Mouse (Mus musculus): ENCODE data around the gene Taf15.
A peak's percentile ranks its signal among the peaks of the same experiment; 100 is the strongest.

Gene Taf15

DNA sequence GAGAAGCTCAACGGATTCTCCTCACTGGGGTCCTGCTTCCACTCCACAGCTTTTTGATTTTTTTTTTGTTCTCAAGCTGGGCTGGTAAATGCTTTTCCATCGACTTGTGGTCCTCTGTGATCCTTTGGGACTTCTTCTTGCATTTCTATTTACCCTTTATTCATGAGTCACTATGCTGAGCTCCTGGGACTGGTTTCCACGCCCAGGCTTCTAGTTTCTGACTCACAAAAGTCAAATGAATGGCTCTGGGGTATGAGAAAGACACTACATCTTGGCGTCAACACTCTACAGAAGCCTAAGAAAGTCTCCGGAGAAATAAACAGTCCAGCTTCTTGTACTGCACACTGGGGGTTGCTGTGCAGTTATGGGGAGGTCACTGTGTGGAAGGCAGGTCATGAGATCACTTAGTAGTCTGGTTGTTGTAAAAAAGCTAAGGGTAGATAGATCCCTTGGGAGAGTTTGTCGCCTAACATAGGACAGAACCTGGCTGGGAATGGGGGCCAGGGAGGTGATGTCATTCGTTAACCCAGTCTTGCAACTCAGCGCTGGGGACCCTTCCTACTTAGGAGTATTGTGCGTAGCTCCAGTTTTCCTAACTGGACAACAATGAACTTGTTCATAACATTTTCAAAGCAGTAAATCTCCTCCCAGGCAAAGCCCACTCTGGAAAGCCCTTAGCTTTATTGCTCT lies 14.8 kb upstream of the Taf15 start:
- no peak for DNase-seq

DNA sequence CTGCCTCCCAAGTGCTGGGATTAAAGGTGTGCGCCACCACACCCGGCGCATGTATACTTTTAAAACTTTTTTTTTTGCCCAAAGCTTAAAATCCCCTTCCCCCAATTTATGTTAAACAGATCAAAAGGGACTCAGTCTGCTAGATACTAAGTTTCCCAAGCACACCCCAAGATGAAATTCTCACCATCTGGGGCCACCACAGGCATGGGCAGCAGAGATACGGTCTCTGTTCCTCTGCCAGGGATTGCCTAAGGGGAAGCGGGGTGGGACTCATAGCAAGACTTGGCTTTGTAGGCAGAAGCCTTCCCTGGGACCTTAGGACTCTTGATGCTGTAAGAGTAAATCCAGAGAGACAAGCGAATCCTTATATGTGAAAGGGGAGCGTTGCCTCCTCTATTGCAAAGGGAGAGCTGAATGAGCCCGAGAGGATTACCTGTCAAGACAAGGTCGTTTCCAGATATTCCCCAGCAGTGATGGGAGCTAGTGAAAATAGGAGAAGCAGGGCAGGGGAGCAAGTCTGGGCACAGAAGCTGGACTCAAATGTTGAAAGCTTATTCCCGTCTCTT lies 11.3 kb upstream of the Taf15 start:
- DNase-seq = peak; percentile 1

DNA sequence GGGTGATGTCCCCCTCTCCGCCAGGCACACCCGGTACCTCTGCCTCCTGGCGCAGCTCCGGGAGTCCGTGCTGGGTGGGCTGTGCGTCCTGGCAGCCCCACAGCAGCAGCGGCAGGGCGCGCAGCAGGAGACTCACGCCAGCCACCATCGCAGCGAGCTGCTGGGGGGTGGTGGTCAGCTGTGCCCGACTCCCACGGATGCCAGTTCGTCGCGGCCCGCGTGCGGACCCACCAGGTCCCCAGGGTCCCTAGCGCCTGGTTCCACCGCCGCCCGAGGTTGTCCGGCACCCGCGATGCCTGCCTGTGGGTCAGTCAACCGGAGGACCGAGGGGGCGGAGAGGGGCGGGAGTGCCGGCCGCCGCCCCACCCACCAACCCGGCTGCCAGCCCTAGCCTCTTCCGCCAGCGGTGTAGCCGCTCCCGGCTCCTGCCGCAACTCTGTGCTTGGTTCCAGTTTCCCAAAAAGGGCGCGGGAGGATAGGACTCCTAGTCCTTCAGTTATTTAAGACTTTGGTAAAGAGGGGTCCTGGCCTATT lies 10.1 kb upstream of the Taf15 start, which contains the start of gene Mmp28:
Mmp28 (minus strand) TSS at position 361 of the 534 bp plus-strand sequence.
- peak; percentile 17 for DNase-seq

DNA sequence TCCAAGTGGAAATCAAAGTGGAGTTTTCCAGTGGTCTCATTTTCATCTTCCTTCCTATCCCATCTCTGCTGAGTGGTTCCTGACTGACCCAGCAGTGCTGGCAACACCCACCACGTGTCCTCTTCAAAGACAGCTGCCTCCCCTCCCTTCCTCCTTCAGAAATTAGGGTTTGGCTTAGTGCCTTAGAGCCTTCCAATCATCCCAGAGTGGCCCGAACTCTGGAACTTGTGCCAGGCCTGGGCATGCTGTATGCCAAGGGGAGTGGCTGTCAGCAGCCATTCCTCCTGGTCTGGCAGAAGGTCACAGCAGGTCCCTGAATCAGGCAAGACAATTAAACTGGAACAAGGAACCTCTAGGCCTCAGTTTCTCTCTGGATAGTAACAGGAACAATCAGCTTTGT lies 6.9 kb upstream of the Taf15 start:
- DNase-seq = no peak

DNA sequence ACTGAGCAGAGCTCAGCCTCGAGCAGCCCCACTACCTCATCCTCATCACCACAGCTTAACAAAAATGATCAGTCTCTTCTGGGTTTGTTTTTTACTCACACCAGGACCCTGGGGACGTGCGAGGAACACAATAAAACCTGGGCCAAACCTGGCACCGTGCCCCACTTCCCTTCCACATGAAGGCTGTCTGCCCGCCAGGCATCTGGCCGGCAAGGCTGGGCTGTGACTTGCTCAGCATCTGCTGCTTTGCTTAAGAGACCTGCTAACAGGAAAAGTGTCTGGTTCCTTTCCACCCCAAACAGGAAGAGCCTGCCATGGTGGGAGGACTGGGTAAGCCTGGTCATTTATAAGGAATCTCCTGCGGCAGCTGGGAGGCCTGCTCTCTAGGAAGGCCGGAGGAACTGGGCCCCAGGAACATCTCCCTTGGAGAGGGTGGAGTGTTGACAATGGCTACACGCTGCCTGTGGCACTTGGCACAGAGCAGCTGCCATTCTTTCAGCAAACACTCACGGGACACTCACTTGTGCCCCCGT lies 5.7 kb upstream of the Taf15 start:
- DNase-seq = no peak

DNA sequence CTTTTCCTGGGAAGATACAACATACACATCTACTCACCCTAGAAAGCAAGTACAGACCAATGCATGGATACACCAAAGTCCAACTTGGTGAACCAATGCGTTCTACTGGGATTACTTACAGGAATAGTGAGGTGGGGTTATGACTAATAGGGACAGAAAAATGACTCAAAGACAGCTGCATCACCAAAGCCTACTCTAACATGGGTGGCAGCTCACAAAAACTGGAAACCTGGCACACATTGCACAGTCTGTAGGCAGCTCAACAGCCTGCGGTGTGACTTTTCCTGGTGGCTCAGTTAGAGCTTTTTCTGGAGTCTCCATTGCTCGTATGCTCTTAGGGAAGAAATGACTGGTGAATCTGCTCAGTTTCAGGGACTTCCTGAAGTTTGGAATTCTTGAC lies 4.1 kb upstream of the Taf15 start:
- DNase-seq = no peak

DNA sequence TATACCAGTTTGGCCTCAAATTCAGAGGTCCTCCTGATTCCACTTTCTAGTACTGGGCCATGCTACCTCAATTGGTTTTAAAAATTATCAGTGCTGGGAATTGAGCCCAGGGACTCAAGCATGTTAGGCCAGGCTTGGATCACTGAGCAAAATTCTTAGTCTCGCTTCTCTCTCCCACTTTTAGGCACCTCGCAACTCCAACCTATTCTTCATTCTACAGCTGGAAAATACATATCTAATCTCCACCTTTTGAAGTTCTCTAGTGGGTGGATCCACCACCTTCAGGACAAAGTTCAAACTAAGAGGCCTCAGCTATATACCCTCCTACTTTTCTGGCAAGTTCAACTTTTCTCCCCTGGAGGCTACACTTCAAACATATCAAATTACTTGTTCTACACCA lies 1.1 kb upstream of the Taf15 start:
- no peak for DNase-seq

DNA sequence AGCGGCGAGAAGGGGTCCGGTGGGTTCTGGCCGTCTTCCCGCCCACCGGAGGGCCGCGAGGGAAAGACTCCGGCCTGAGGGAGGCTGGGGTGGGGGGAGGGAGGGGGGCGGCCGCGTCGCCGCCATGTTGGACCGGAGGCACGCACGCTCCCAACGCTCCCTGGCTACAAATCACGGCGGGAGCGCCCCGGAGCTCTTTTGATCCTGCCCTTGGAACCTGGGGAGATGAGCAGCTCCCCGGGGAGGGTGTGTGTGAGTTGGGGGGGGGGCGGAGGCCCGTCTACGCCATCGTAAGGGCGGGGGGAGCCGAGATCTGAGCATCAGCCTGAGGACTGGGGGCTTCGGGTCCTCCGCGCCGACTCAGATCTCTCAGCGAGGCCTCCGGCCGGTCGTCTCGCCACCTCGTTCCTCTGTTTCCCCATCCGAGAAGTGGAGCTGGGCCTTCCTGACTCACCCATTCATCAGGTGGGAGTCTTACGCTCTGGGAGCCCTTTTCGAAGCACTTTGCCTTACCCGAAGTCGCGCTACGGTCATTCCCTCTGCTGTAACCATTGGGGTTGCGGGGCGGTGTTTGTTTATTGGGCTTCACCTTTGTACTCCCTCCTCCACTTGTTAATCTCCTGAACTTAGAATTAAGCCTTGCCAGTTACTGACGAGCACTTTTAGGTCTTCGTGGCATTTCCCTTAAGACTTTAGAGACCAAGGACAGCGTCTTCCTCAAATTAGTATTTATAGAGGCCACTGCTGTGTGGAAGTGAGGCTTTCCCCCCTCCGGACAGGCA lies 540 bp downstream of the Taf15 start:
- DNase-seq = no peak

DNA sequence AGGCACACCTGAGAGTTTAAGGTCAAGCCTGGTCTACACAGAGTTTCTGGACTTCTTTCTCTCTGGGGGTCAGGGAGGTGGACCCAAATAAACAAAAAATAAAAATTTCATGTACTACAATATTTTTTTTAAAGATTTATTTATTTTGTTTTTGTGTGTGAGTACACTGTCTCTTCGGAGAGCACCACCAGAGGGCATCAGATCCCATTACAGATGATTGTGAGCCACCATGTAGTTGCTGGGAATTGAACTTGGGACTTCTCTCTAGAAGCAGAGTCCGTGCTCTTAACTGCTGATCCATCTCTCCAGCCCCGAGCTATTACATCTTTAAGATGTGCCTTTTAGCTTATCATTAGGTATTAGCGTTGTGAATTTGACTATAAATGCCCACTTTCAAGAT lies 18.6 kb downstream of the Taf15 start:
- peak; percentile 24 for DNase-seq

DNA sequence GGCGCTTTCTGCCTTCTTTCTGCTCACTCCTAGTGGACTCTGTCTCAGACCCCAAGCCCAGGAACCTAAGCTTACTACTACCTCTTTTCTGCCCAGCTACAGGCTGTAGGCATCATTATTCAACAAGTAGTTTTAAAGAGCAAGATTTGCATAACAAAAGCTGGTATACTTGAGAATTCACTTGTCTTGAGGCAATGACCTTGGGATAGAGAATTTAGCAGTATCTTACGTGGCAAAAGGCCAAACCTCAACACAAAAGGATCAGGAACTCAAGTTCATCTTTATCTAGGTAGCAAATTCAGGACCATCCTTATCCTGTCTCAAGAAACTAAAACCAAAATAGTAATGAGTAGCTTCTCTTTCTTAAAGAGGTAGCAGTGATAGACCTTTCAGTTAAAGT lies 22.7 kb downstream of the Taf15 start:
- DNase-seq = no peak

DNA sequence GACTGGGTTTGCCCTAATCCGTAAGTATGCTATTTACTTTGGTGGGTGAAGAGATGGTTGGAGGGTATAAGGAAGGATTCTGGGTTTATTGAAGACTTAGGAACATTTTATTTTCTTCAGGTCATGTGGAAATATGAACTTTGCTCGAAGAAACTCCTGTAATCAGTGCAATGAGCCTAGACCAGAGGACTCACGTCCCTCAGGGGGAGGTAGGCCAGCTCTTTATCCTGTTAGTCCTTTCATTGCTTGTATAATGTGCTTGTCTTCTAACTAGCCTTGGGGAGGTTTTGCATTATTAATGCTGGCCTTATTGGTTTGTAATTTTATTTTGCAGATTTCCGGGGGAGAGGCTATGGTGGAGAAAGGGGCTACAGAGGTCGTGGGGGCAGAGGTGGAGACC lies 31.4 kb downstream of the Taf15 start:
- no peak for DNase-seq

DNA sequence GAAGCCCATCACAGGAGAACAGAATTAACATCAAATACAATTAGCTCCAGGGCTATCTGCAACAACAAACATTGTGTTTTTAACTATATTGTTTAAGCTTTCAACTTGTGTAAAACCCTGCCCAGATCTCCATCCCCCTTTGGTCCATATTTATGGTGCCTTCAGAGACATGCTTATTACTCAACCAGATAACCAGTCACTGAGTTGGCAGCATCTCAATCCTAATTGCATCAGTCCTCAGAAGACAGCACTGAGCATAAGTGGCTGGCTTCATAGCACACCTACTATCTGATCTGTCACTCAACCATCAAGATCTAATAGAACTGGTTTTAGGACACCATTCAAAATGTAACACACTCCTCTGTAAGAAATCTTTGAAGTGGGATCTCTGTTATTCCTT lies 36.6 kb downstream of the Taf15 start:
- no peak for DNase-seq

DNA sequence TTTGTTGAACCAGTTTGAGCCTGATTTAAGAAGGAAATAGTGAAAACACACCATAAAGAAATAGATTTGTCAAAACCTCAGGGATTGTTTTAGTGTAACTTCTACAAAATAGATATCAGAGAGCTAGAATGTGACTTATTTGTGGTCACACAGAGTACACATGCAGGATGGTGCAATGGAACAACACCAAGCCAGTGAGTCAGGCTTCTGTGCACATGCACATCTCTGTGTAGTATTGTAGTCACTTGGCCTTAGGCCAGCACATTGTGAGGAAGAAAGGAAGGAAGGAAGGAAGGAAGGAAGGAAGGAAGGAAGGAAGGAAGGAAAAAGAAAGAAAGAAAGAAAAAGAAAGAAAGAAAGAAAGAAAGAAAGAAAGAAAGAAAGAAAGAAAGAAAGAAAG lies 44.3 kb downstream of the Taf15 start:
- DNase-seq = no peak

DNA sequence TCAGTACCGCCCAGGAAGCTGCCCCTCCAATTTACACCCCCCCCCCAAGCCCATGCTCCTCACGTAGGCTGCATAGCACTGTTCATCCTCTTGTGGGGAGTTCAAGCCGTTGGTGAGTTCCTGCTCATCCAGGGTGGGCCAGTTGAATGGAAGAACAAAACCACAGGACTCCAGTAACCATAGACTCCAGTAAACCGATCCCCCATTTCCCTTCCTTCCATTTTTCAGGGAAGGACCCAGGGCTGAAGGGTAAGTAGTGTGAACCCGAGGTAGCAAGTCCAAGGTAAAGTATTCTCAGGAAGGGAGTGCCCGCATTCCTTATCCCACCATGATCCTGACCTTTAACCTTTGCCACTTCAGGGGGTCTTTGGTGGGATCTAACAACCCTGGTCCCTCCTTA lies 45.5 kb downstream of the Taf15 start:
- DNase-seq = no peak

DNA sequence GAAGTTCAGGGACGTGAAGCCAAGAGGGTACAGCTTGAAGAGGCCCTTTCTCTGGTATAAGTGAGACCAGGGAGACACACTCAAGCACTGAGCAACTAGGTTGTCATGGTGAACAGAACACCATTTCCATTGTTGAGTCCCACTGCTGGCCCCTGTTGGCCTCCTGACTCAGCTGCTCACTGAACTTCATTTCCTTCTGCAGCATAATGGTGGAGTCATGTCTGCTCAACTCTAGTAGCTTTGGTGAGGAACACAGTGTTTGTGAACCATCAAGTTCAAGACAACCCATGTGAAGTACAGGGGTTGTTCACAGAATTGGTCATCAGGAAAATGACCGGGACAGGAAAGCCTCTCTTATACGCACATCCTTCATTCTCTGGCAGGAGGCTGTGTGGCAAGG lies 49.2 kb downstream of the Taf15 start, which contains the start of gene Heatr9:
Heatr9 (minus strand) TSS at position 101 of the 400 bp plus-strand sequence.
- DNase-seq = no peak

DNA sequence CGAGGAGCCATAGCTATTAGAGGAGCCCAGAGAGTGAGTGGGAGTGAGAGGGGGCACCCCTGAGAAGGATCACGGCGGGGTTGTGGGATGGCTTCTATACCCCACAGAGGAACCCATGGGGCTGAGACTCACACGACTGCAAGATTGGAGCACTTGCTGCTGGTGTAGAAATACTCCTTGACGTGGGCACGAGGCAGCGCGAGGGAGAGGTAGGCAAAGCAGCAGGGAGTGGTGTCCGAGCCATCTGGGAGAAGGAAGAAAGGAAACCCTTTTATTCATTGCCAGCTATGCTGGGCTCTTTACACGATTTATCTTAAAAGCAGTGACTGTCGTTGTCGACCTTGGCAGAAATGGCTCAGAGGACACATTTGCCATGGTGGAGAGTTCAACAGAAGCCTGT lies 56.1 kb downstream of the Taf15 start:
- DNase-seq = no peak

DNA sequence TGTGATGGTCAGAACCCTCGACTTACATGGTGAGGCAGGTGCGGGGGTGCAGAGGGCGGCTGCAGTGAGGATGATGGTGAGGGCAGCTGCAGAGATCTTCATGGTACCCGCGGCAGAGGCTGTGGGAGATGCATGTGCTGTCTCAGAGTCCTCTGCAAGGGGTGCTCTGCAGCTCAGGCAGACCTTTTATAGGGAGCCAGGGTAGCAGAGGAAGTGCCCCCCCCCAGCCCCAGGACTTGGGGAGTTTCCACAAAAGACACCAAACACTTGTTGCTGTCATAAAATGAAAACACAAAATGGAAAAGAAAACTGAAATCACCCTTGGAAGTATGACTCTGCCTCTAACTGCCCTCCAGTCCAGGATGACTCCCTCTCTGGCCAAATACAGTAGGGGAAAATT lies 57.5 kb downstream of the Taf15 start, which contains the start of gene Ccl5:
Ccl5 (minus strand) TSS at position 159 of the 400 bp plus-strand sequence.
- DNase-seq = no peak

DNA sequence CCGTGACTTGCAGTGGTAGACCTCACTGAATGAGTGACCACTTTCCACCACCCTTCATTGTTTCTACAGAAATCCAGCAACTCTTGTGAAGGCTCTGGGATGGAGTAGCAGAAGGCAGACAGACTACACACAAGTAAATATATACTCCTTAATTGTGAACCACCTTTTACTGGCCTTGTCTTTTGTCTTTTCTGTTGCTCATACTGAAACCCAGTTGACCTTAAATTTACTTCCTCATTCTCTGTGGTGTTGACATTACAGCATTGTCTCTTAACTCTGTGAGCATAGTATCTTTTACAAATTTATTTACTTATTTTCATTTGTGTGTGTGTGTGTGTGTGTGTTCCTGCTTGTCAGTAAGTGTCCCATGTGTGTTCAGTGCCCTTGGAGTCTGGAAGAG lies 60.3 kb downstream of the Taf15 start:
- no peak for DNase-seq

DNA sequence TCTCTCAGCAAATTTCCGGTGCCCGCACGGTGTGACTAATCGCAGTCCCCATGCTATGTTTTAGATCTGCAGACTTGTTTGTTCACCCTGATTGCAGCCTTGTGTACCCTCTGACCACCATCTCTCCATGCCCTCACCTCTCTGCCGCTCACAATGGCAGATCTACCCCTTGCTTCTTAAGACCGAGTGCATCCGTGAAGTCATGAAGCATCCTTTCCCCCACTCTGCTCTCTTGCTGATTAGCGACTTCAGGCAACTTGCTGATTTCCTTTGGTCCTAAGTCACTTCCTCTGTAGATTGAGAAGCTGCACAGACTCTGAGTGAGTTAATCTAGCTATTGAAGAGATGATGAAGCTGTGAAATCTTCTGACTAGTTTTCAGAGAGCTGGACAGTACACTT lies 61.3 kb downstream of the Taf15 start:
- DNase-seq = no peak

DNA sequence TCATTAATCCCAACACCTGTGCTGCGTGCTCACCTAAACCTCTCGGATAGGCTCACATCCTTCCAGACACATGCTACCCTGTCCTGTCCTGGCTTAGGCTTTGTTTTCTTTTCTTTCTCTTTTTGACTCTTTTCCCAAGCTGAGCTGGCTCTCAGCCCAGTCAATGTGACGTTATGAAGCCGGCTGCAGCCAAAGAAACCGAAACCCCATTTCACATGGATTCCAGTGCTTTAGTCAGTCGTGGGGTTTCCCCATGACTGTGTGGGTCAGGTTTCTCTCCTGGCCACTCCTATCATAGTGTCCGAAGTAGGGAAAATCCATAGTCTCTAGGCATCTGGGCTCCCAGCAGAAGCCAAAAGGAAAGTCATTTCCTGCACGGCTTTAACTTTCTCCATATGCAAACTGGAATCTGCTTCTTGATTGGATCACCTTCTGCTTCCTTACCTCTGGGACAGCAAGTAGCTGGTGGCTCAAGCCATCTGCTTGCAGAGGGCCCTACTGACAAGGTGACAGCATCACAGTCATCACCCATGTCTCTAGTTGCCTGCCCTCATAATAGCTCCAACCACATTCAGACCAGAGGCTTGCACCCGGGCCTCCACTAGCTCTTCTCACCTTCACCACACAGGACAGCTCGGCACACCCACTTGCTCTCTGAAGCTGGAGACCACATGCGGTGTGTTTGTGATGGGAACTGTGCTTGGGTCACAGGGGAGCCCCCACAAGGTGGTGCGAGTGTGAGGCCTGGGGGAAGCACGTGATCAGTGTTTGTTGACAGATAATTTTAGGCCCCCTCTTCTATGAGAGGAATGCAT lies 61.9 kb downstream of the Taf15 start:
- no peak for DNase-seq

DNA sequence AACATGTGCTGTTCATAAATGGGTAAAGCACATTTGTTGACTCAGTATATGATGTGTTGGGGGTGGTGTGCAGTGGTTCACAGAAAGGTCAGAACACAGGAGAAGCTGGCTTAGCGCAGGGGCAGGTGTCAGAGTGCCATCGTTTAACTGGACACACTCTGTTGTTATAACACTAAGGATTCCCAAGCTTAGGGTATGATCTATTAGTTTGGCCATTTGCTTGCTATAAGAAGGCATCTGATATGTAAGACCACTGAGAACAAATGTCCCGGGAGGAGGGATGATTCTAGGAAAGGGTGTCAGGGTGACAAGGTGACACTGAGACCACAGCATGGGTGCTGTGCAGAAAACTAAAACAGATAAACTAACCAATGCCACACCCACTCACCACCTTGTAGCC lies 63.9 kb downstream of the Taf15 start:
- DNase-seq = no peak

DNA sequence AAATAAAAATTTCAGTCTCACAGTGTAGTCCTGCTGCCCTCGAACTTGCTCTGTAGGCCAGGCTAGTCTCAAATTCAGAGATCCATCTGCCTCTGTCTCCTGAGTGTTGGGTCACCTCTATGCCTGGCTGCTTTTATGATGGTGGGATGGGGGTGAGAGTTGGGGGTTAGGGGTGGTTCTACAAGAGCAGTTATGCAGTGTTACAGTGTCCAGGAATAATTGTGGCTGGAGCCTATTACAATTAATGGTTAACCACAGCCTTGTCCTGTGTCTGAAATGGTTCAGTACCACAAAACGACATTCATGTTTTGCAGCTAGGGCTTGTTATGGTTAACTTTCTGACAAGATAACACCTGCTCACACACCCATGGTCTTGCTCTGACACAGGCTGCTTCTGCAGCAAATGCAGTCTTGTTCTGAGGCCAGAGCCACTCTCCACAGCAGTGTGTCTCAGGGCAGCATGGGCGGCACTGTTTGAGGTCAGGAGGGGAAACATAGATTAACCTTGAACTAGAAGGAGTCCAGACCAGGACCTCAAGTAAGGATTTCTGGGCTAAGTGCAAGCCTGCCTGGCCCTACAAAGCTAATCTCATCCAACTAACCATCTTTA lies 65.9 kb downstream of the Taf15 start:
- no peak for DNase-seq

Measured in thymus, postnatal 4 days (tissue).